Comparison of ENCODE assay signal across 9 mouse cellular contexts in the genomic region with DNA sequence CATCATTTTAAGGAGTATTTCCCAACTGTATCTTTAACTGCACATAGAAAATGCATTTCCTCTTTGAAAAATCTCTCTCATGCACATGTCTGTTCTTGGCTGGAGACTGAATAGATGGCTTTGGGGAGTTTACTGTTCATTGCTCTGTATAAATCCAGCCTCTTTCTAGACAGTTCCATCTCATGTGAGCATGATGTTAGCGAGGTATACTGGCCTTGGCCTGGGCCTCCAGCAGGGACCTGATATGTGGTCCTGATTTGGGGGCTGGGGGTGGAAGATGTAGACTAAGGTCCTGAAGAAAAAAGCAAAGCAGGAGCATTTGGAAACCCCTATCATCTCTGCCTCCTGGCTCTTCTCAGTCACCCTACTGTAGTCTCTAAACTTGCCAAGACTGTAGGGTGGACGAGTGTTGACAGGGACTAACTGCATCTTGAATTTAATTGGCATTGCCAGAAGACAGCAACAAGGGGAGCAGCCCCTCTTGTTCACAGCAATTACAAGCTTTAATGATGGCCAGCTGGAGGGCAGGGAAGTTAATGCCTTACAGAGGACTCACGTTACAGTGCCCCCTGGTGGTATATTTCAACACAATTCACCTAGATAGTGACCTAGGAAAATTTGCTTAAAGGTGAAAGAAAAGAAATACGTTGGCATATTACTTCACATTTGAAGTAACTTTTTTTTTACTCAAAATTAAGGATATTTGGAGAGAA.
DNase-seq lines count a peak whose midpoint lies in the region; ATAC-seq lines count a peak whose summit lies in the region.
"Had no signal": no experiment of that assay in that cellular context is flagged by ENCODE, and none has a peak within 500 bp of the region (broad histone marks: within the 10 kb centered on the region; RNA-seq: fewer than 3 reads in every experiment).

No protein-coding gene starts in this region.

- ATAC-seq in liver, embryonic 12.5 days, result no peak
- peak; percentile 36 for ATAC-seq in activated CD4-positive, CD25-positive, alpha-beta regulatory T cell, adult 4 months
- peak; percentile 71; the same call in 1 of the 2 replicates for ATAC-seq in hindbrain, embryonic 15.5 days (ENCODE audit: low FRiP score, low read depth)
- peak; percentile 85 for ATAC-seq in neural tube, embryonic 13.5 days (ENCODE audit: low read depth)

- H3K27ac ChIP-seq in liver, embryonic 12.5 days, result no peak overlapping the region
- peak overlapping the region; percentile 7; the same call in 1 of the 2 replicates for H3K27ac ChIP-seq in hindbrain, embryonic 15.5 days (replicated peaks)
- no peak overlapping the region for H3K27ac ChIP-seq in neural tube, embryonic 13.5 days (replicated peaks)
- H3K27ac ChIP-seq: lung, embryonic 15.5 days had no signal

- no peaks in the 10 kb centered on the region for H3K36me3 ChIP-seq in liver, embryonic 12.5 days
- H3K36me3 ChIP-seq in hindbrain, embryonic 15.5 days, result peaks cover 15% of the 10 kb centered on the region
- H3K36me3 ChIP-seq in neural tube, embryonic 13.5 days, result peaks cover 26% of the 10 kb centered on the region
- H3K36me3 ChIP-seq: lung, embryonic 15.5 days had no signal

- no peaks in the 10 kb centered on the region for H3K4me1 ChIP-seq in liver, embryonic 12.5 days
- 0 out of 2 replicates have a peak, but pooled peaks cover 4% of the 10 kb centered on the region for H3K4me1 ChIP-seq in hindbrain, embryonic 15.5 days (replicated peaks)
- peaks cover 8% of the 10 kb centered on the region for H3K4me1 ChIP-seq in neural tube, embryonic 13.5 days (replicated peaks)
- H3K4me1 ChIP-seq: lung, embryonic 15.5 days had no signal

- intact Hi-C loops in left cerebral cortex, postnatal 14 days (cut with DNase I), result loop anchor here (1.0 to 10.0 kb wide), 3 partner anchors 299 to 1101 kb away; partner anchors contain the start of gene Brinp2

- no peaks in the 10 kb centered on the region for H3K9me3 ChIP-seq in liver, embryonic 12.5 days (replicated peaks)
- no peaks in the 10 kb centered on the region for H3K9me3 ChIP-seq in hindbrain, embryonic 15.5 days
- no peaks in the 10 kb centered on the region for H3K9me3 ChIP-seq in neural tube, embryonic 13.5 days
- H3K9me3 ChIP-seq: lung, embryonic 15.5 days had no signal

- H3K9ac ChIP-seq in liver, embryonic 12.5 days, result no peak overlapping the region
- H3K9ac ChIP-seq in hindbrain, embryonic 15.5 days, result no peak overlapping the region
- H3K9ac ChIP-seq in neural tube, embryonic 13.5 days, result no peak overlapping the region
- H3K9ac ChIP-seq: lung, embryonic 15.5 days had no signal

- no peak overlapping the region for H3K4me2 ChIP-seq in liver, embryonic 12.5 days
- no peak overlapping the region for H3K4me2 ChIP-seq in hindbrain, embryonic 15.5 days
- no peak overlapping the region for H3K4me2 ChIP-seq in neural tube, embryonic 13.5 days
- H3K4me2 ChIP-seq: lung, embryonic 15.5 days had no signal

- H3K27me3 ChIP-seq in liver, embryonic 12.5 days (replicated peaks), result no peaks in the 10 kb centered on the region
- no peaks in the 10 kb centered on the region for H3K27me3 ChIP-seq in hindbrain, embryonic 15.5 days
- no peaks in the 10 kb centered on the region for H3K27me3 ChIP-seq in neural tube, embryonic 13.5 days
- H3K27me3 ChIP-seq: lung, embryonic 15.5 days had no signal

- no peak overlapping the region for H3K4me3 ChIP-seq in liver, embryonic 12.5 days
- H3K4me3 ChIP-seq in hindbrain, embryonic 15.5 days, result no peak overlapping the region
- H3K4me3 ChIP-seq in neural tube, embryonic 13.5 days, result no peak overlapping the region
- H3K4me3 ChIP-seq: lung, embryonic 15.5 days had no signal

- DNase-seq in liver, result peak; percentile 6
- peak; percentile 85 for DNase-seq in embryo, embryonic 11 days
- peak; percentile 43 to 51 for DNase-seq in left cerebral cortex, postnatal 14 days (ENCODE audit: low spot score in 2 of 2)
- DNase-seq in right cerebral cortex, postnatal 4 days, result no peak

- 24% methylated on average over 4 of the region's 4 CpGs for WGBS in liver, embryonic 12.5 days (ENCODE audit: insufficient replicate concordance)
- 25% methylated on average over 4 of the region's 4 CpGs for WGBS in hindbrain, embryonic 15.5 days
- WGBS in neural tube, embryonic 13.5 days, result 26% methylated on average over 4 of the region's 4 CpGs
